Mouse (Mus musculus): ENCODE data around the gene Pmp22.

GRCm38 (mm10) chr11:63142816-63143215 lies 14.0 kb downstream of the Pmp22 start:
- no peak for TF ChIP-seq CTCF (IDR thresholded peaks at IDR 0.05; ENCODE audit: low read depth)
- TF ChIP-seq EP300 (IDR thresholded peaks at IDR 0.05; ENCODE audit: low read depth) = no peak

Data from liver, embryonic 14.5 days (tissue).